Mouse (Mus musculus) layer of hippocampus, postnatal 36 days (tissue): Measurements from ENCODE around the gene Synj1. TPM values are rescaled to one million over a fixed set of nuclear protein-coding genes. Genes with fewer than 3 reads are reported as not detected.

Experiments
- DNase-seq, 2 experiments: peaks; one replicate each; pipeline ENCODE4 v3.0.0; 2022
- total RNA-seq, 2 experiments: library from RNA; stranded (reverse); gene quantifications; 2 replicates each; pipeline ENCODE4 v1.2.3; 2021

Gene Synj1
- total RNA-seq, 2 experiments from 2014 or later, result 381 to 404 TPM

DNA sequence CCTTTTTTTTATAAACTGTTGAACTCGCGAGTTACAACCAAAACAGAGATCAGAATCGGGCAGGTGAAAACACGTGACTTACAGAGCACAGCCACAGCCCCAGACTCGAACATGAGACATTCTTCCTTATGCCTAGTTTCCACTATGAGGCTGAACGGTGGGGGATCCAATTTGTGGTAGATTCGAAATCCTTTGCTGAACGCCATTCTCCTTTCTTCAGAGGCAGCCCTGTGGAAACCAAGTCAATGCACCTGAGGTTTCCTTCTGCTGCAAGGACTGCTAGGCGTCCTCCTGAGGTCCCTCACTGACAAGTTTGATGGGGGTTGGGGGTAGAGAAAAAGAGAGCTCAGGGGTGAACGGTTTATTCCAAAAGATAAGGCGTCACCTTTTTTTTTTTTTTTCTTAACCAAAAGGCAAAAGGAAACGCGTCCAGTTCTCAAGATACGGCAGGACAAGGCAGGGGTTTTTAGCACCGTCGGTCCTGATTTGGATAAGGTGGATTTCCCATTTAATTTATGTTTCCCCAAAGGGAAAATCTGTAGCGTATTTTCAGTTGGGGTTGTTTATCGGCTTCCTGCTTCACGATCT is 1.1 kb downstream of the Synj1 start:
- DNase-seq, result no peak

DNA sequence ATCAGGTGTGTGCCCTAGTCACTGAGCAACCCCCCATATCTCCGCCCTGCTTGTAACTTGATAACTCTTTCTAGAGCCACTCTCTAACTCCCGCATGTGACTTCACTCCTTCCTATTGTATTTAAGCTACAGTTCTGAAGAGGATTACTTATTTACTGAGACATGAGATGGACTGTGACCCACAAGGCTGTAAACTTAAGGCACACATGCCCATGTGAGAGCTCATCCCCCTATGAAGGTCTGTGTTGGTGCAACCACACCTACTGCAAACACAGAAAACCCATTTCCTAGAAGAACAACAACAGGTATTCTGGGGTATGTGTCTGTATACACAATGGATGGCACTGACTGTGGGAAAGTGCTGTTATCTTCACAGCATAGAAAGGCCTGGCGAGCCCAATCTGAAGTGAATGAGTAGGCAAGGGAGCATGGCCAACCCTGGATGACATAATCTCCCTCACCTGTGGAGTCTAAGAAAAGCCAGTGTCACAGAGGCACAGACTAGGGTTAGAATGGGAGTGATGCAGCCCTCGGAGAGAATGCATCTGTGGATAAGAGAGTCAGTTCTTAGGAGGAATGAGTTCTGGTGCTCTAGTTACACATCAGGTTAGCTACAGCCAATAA is 6.1 kb downstream of the Synj1 start:
- DNase-seq, result no peak

DNA sequence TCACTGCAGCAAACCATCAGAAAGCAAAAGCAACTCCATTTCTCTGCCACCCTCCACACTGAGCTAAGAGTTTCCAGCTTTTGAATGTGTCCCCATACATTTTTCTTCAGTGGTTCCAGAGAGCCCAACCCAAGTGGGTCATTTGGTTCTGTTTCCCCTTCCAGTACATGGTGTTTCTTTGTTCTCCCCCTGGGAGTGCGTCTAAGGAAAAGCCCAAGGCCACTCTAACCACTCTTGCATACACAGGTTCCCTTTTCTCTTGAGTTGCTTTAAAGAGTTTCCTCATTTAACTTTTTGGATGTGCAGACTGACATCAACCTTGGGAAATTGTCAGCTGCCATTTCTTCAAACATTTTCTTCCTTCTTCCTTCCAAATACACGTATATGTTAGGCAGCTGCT is 10.0 kb downstream of the Synj1 start:
- DNase-seq, result no peak

DNA sequence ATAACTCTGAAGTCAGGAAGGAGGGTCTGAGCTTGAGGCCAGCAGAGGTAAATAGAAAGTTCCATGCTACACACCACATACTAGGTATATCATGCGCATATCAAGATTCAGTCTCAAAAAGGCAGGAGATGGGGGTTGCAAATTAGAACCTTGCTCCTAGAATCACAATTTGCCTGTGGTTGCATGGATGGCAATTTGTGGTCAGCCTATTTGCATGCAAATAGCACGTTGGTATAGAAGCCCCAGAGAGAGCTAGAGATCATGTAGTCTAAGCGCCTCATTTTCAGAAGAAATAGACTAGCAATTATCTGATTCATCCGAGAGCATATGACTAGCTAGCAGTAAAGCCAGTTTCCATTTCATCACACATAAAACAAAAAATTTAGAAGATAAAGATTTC is 11.3 kb downstream of the Synj1 start:
- DNase-seq, result no peak

DNA sequence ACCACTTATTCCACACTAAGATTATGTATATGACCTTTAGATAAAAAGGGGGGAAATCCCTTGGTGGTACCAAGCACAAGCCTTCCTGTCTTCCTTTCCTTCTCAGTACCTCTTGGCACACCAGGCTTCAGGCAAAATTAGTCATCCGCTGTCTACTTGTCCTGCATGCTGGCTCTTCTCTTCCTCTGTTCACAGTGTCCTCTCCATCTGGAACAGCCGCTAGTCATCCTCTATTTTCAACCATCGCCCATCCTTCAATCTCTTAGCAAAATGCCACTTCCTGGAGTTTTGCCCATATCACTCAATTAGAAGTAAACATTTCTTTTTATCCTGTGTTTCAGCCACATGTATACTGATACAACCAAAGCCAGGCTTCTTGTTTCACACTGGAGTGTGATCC is 13.3 kb downstream of the Synj1 start:
- no peak for DNase-seq

DNA sequence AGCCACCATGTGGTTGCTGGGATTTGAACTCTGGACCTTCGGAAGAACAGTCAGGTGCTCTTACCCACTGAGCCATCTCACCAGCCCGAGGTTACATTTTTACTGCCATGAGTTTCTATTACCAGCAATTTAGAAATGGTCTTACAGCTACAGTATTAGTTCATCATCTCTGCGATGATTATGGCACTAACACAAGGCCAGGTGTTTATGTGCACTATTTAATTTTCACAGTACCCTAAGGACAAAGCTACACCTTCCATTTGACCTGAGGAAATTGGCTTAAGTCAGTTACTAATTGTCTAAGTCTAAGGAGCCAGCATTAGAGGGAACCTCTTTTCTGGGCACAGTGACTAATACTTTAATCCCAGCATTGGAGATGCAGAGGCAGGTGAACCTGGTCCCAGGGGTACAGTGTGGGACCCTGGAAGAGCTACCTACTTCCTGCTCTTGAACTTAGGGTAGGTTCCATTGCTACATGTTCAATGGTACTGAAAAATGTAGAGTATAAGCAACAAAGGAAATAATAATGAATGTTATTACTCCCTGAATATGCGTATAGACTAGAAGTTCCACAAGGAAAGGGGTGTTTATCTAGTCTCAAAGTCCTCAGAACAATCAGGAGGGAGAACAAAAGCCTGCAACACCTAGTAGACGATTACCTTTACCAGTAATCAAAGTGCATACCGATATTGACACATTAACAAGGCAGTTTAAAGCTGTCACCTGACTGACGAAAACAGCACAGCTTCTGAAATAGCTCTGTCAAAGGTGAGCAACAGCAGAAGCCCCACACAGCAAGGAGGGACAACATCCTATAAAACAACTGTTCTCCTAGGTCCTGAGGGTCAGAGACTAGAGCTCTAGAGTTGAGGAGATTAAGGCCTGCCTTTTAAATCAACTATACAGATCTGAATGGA is 14.5 kb downstream of the Synj1 start:
- DNase-seq, result no peak

DNA sequence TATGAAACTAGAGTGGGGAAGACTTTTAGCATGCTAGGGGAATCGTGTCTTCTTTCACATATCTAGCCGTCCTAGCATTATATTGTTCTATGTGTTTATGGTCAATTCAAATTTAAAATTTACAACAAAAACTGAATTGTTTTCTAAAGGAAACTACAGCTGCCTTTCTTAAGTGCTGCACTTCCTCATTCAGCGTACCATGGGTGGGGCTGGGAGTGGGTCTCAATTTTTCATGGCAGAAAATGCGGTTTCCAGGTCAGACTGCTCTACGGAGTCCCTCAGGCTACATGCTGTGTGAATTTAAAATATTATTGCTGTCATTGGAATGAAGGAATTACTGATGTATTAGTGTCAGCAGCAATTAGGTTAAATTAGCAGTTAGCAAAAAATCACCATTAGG is 15.6 kb downstream of the Synj1 start:
- DNase-seq, result no peak

DNA sequence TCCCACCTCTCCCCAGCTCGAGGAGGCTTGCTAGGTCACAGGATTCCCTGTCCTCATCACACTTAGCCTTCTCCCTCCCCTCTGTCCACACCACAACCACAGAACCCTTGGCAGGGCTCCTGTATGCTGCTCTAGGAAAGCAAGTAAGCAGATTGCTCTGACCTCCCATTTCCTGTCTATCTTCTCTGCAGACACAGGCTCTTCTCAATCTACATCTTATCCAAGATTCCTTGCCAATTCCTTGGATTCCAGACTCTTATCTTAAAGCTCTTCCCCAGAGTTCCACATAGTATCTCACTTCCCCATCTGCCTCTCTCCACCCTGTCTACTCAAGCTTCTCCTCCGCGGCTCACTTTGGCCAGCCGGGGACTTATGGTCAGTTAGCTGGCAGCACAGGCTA is 16.1 kb downstream of the Synj1 start:
- no peak for DNase-seq

DNA sequence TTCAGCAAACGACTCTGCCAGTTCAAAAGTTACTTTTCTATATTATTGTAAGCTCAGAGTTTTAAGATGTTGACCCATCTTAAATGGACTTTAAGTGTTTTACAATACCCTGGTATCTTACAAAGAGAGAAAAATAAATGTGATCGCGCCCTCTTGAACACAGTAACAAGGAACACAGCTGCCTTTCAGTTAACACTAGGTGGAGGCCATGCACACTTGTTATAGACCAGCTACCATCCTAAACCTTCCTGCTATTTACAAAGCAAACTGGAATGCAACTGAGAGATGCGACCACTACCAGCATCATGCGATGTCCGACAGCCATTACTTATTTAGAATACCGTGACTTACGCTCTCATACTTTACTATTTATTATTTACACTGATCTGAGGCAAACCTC is 21.9 kb downstream of the Synj1 start:
- no peak for DNase-seq

DNA sequence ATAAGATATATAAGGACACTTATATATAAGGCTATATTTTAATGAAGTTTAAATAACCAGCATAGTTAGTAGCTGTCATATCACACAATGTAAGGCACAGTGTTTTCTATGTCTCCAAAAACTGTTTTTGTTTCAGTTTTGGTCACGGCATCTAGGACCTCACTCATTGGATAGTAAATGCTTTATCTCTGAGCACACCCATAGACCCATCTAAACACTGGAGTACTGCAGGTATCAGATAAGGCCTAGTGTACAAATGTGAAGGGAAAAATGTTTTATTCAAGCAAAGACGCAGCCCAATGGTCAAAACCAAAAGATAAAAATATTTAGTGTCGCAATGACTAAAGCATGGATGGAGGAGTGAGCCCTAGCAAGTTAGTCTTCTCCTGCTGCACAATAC is 22.4 kb downstream of the Synj1 start:
- no peak for DNase-seq

DNA sequence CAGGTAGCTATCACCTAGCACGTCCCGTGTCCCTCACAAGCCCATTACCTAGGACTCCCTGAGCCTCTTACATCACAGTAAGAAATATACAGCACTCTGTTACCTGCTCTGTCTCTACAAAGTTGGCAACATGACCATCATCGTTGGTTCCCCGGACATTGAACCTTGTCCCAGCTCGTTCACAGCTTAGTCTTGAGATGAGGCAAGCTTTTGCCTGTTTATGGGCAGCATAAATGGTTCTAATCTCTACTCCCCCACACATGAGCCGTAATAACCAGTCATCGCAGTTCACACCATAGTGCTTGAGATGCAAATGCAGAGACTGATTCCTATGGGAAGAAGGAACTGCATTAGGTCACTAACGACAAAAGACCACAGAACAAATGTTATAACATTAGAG is 23.1 kb downstream of the Synj1 start:
- no peak for DNase-seq

DNA sequence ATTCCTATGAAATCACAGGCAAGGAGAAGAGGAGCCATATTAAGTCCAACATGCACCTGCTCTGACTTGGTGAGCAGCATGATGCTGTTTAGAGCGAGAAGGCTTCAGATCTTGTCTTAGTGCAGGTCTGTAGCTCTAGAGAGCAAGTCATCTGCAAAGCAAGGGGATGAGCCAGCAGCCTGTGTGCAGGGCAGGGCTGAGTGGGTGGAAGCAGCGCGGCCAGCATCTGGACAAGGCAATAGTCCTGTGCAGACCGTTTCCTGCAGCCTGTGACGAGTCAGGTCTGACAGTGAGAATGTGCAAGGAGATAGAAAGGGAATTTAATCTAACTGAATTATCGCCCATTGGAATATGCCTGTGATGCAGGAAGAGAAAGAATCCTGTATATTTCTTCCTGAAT is 40.1 kb downstream of the Synj1 start:
- DNase-seq, result no peak

DNA sequence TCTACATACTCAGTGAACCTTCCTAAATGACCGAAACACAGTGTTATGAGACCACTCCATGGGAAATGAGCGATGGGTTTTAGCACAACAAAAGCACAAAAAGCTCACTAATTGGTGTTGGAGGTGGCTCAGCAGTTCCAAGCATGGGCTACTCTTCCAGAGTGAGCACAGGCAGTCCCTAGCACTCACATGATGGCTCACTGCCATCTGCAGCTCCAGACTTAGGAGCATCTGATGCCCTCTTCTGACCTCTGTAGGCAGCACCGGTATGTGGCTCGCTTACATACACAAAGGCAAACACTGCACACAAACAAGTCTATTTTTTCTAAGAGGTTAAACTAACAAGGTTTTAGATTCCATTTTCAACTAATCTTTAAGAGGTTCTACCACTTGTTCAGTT is 44.9 kb downstream of the Synj1 start:
- no peak for DNase-seq

DNA sequence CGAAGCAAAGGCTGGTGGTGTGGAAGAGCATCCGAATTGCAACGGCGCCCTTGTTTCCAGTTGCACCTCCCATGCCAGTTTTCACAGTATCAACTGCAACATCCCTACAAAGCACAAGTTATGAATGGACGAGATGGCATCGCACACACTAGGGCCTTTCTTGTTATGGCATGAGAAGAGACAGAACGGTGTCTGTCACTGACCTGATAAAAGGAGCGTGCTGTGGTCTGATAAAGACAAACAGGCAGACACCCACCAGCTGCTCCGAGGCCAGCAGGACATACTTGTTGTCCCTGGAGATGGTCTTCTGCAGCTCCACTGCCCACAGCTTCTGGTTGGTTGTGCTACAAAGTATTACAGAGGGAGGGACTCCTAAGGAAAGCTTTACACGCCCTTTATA is 46.8 kb downstream of the Synj1 start:
- no peak for DNase-seq

DNA sequence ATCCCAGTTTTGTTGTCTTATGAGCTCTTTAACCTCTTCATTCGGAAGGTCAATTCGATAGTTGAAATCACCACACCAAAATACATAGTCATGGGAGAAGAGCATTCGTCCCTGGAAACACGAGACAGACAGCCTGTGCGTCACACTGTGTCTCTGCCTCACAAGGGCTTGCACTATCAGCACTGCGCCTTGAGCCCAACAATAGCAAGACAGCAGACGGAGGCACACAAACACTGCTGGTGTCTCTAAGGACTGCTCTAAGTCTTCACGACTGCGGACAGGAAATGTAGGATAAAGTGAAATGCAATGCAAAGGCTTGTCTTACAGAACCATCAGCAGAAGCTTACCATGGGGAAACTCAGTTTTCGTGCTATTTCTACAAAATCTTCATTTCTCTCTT is 47.2 kb downstream of the Synj1 start:
- no peak for DNase-seq

DNA sequence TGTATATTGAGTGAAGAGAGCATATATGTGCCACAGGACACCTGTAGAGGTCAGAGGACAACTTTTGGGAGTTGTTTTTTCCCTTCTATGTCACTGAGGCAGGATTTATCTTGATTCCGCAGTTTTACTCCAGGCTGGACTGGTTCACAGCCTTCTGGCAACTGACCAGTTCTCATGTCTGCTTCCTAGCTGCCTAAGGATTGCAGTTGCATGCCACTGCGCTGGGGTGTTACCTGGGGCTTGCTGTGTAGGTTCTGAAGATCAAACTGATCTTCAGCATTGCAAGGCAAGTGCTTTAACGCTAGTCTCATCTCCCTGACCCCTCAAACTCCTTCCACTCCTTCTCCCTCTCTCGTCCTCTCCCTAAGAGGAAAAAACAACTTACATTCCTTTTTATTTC is 47.9 kb downstream of the Synj1 start:
- no peak for DNase-seq

DNA sequence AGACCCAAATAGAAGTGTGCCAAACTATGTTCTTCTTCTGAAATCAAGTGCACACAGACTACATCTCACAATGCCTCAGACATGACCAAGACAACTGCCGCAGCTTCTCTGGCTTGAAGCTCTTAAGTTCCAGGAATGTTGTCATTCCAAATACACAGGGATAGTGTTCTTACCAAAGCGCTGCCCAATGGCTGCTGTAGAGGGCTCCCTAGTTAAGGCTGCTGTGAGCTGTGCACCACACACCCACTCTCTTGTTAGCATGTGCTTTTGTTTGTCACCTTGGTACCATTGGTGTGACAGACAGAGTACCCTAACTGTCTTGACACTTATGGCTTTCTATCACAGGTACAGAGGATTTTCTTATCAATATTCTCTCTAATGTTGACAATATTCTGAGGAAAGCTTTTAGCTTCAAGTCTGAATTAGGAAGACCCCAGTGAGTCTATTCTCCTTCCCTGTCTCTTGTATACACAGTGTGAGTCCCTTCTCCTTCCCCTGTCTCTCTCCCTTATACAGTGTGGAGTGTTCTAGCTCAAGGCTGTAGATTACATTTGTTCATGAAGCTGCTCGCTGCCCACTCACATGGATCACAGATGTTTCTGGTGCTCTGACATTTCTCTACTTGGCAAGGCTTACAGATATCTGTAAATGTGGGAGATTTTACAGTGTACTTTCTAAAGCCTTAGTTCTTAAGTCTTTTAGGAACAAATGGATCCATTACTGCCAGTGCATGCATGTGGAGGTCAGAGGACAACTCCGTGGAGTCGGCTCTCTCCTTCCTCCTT is 52.6 kb downstream of the Synj1 start:
- DNase-seq, result peak; percentile 33 to 52

DNA sequence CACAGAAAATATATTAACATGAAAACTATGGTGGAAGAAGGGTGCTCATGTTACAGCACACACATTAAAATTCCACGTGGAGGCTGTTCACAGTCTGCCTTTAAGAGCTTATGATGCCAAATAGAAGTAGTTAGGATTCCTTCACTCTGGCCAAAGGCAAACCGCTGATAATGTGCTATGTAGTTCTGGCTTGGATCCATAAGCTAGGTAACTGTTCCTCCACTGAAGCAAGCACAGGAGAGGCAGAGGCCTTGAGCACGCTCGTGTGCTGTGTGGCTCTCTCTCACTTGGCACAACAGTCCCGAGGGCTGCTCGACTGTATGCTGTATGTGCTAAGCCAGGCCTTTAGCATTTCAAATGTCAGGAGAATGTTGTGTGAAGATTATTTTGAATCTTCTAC is 55.6 kb downstream of the Synj1 start:
- no peak for DNase-seq

DNA sequence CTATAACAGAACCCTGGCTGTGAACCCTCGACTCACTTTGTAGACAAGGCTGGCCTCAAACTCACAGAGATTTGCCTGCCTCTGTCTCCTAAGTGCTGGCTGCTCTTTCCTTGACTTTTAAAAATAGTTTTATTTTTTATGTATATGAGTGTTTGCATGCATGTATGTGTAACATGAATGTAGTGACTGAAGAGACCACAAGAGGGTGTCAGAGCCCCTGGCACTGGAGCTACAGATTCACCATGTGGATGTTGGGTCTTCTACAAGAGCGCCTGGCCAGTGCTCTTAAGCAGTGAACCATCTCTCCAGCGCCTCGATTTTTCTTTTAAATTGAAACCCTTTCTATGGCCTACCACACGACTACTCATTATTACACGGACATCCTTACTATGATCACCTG is 57.3 kb downstream of the Synj1 start:
- DNase-seq, result no peak

DNA sequence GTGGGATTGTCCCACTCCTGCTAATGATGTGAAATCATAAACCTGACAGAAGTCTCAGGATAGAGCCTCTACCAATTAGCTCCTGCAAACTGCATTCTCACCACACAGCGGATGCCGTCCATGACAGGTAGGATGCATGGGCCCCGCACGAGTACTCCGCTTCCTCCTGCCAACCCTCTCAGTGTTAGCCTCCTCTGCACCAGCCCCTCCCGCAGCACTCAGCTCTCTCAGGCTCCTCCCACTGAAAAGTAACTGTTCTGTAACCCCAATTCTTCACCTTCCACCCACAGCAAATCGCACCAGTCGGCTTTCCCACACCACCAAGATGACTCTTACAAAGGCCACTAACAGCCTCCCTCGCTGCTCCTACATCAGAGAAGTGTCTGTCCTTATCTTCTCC is 58.0 kb downstream of the Synj1 start:
- DNase-seq, result no peak

DNA sequence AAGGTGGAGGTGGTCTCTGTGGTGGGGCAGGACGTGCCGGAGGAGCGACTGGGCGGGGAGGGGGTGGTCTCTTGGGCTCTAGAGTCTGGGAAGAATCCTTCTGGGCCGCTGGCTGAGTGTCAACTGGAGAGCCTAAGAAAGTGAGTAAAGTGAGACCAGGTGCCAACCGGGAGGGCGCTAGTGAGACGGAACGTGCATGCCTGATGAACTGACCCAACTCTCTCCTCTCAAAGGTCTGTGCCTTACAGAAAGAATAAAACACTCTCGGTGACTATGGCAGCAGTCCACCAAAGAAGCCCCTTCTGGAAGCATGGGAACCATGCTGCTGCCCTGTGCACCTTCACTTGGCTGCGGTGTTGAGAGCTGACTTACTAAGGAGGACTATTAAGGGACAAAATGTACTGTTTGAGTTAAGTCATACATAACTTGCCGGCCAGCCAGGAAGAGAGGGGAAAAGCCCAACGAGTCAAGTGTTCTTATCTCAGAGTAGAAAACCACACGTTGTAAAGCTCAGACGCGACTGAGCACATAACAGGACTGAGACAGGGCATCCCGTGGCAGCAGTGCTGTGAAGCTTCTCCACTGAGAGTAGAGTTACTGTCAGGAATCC is 60.6 kb downstream of the Synj1 start:
- DNase-seq, result no peak

DNA sequence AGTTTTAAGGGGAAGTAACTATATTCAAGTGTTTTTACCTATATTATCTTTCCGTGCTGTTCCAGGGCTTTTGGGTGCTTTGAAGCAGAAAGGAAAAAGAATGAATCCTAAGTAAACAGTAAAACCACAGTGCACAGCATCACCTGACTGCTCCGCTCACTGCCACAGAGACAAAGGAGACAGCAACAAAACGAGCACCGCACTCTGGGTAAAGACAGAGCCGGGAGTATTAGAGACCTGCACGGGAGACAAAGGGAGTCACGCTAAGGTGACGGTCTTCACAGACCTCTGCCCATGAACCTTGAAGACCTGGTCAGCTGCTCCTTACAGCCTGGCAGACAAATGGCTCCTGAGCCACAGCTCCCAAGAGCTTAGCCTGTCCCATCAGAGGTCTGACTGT is 64.1 kb downstream of the Synj1 start:
- DNase-seq, result no peak

DNA sequence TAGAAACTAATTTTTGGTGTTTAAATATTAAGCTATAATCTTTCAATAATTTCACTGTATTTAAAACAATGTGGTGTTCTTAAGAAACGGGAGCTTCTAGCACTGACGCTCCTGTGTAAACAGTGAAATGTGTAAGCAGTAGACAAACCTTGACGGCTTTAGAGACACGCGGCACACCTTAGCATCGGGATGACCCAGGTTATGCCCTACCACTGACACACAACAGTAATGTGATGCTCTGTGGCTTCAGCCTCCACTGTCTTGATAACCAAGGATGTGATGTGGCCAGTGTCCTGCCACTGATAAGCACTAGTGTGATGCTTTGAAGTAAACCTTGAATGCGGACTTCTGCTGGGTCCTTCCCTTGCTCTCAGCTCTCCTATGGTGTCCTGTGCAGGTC is 69.9 kb downstream of the Synj1 start:
- no peak for DNase-seq
